Mouse (Mus musculus): Measurements from ENCODE around the gene Dhrs4. TPM values are rescaled to one million over a fixed set of nuclear protein-coding genes. Genes with fewer than 3 reads are reported as not detected.

Dhrs4 gene
- polyA plus RNA-seq, 1 experiment from 2014 or later = 64.7 TPM

GRCm38 (mm10) chr14:55486836-55487235 is 8.3 kb downstream of the Dhrs4 start:
- WGBS = 76% methylated on average over 8 of the region's 8 CpGs
- Histone ChIP-seq H3K9me3 (no peaks in the 10 kb centered on the region), H3K36me3 (peaks cover 43% of the 10 kb centered on the region), H3K4me1 (peaks cover 12% of the 10 kb centered on the region), H3K4me2 (no peak overlapping the region), H3K9ac (no peak overlapping the region), H3K27ac (replicated peaks) (no peak overlapping the region), H3K27me3 (replicated peaks) (no peaks in the 10 kb centered on the region), H3K4me3 (no peak overlapping the region)
- no peak for ATAC-seq (ENCODE audit: extremely low read depth, insufficient number of reproducible peaks, low FRiP score, low TSS enrichment)

GRCm38 (mm10) chr14:55490361-55491201 is 12.0 kb downstream of the Dhrs4 start, which contains the start of gene Carmil3:
Gene Carmil3 (plus strand): TSS chr14:55490651.
- Histone ChIP-seq H3K4me2 (peak within 1 kb of the TSS; percentile 100), H3K36me3 (peaks cover 28% of the 10 kb centered on the region), H3K9me3 (no peaks in the 10 kb centered on the region), H3K27ac (replicated peaks) (peak within 1 kb of the TSS; percentile 48), H3K4me1 (peaks cover 17% of the 10 kb centered on the region), H3K9ac (peak within 1 kb of the TSS; percentile 84), H3K4me3 (peak within 1 kb of the TSS; percentile 82), H3K27me3 (replicated peaks) (0 out of 2 replicates have a peak, but pooled peaks cover 6% of the 10 kb centered on the region)
- ATAC-seq (ENCODE audit: extremely low read depth, insufficient number of reproducible peaks, low FRiP score, low TSS enrichment) = peak; percentile 70
- under 1% methylated on average over 61 of the region's 68 CpGs for WGBS

GRCm38 (mm10) chr14:55491291-55491833 is 12.8 kb downstream of the Dhrs4 start:
- peaks cover 20% of the 10 kb centered on the region for H3K36me3 ChIP-seq
- H3K27ac ChIP-seq (replicated peaks) = peak overlapping the region; percentile 48
- ATAC-seq (ENCODE audit: extremely low read depth, insufficient number of reproducible peaks, low FRiP score, low TSS enrichment) = peak; percentile 74
- WGBS = under 1% methylated on average over 30 of the region's 30 CpGs
- peak overlapping the region; percentile 84 for H3K9ac ChIP-seq
- peak overlapping the region; percentile 100 for H3K4me2 ChIP-seq
- 0 out of 2 replicates have a peak, but pooled peaks cover 6% of the 10 kb centered on the region for H3K27me3 ChIP-seq (replicated peaks)
- peak overlapping the region; percentile 82 for H3K4me3 ChIP-seq
- H3K4me1 ChIP-seq = peaks cover 25% of the 10 kb centered on the region
- no peaks in the 10 kb centered on the region for H3K9me3 ChIP-seq

DNA sequence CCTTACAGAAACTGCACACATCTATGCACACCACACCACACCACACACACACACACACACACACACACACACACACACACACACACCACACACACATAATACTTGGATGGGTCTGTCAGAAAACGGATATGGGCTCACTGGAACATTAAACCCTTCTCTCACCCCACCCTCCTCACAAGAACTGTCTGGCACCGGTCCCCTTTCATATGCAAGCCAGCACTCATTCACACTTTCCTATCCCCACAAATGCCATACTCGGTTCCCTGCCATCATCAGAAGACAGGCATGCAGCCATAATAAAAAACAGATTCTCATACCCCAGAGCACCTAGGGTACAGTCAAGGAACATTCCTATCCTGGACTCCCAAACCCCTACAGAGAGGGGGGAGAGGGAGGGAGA is 13.5 kb downstream of the Dhrs4 start:
- Histone ChIP-seq H3K27me3 (replicated peaks) (0 out of 2 replicates have a peak, but pooled peaks cover 6% of the 10 kb centered on the region), H3K4me3 (no peak overlapping the region), H3K4me2 (peak overlapping the region; percentile 100; the same call in 1 of the 2 replicates), H3K9ac (no peak overlapping the region), H3K4me1 (peaks cover 32% of the 10 kb centered on the region), H3K27ac (replicated peaks) (no peak overlapping the region), H3K9me3 (no peaks in the 10 kb centered on the region), H3K36me3 (peaks cover 14% of the 10 kb centered on the region)
- no peak for ATAC-seq (ENCODE audit: extremely low read depth, insufficient number of reproducible peaks, low FRiP score, low TSS enrichment)
- WGBS = 36% methylated on average over 3 of the region's 3 CpGs

- Histone ChIP-seq H3K9ac (no peak overlapping the region), H3K27ac (replicated peaks) (peak overlapping the region; percentile 56; the same call in 1 of the 2 replicates), H3K4me2 (peak overlapping the region; percentile 44; the same call in 1 of the 2 replicates), H3K9me3 (no peaks in the 10 kb centered on the region), H3K4me1 (peaks cover 29% of the 10 kb centered on the region), H3K27me3 (replicated peaks) (peaks cover 12% of the 10 kb centered on the region), H3K36me3 (no peaks in the 10 kb centered on the region), H3K4me3 (no peak overlapping the region)
- 73% methylated on average over 20 of the region's 20 CpGs for WGBS
- ATAC-seq (ENCODE audit: extremely low read depth, insufficient number of reproducible peaks, low FRiP score, low TSS enrichment) = no peak
Measured at GRCm38 (mm10) chr14:55495509-55496240, 17.1 kb downstream of the Dhrs4 start.

DNA sequence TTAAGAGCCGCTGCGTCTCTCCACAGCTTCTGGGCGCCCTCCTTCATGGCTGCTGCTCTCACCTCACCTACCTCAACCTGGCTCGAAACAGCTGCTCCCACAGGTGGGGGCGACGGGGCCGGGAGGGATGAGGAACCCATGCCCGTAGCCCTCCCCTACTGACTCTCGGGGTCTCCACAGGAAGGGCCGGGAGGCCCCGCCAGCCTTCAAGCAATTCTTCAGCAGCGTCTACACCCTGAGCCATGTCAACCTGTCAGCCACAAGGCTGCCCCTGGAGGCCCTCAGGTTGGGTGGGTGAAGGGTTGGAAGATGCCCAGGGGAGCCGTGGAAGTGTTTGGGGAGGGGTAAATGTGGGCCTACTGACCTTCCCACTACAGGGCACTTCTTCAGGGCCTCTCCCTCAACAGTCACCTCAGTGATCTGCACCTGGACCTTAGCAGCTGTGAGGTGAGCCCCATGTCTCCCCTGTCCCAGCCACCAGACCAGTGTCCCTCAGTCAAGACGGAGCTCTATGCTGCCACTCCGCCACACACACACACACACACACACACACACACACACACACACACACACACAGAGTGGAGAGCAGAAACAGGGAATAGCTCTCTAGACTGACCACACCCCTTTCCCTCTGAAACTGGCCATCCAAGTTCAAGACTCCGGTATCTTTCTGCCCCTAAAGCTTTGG is 18.3 kb downstream of the Dhrs4 start:
- Histone ChIP-seq H3K27me3 (replicated peaks) (peaks cover 12% of the 10 kb centered on the region), H3K4me2 (peak overlapping the region; percentile 44), H3K9me3 (no peaks in the 10 kb centered on the region), H3K27ac (replicated peaks) (peak overlapping the region; percentile 16), H3K36me3 (no peaks in the 10 kb centered on the region), H3K4me3 (no peak overlapping the region), H3K9ac (peak overlapping the region; percentile 41; the same call in 1 of the 2 replicates), H3K4me1 (peaks cover 22% of the 10 kb centered on the region)
- 0 out of 2 replicates have a peak, but pooled peaks have one; percentile 9 for ATAC-seq (ENCODE audit: extremely low read depth, insufficient number of reproducible peaks, low FRiP score, low TSS enrichment)
- 57% methylated on average over 16 of the region's 16 CpGs for WGBS

- Histone ChIP-seq H3K27me3 (replicated peaks) (peaks cover 12% of the 10 kb centered on the region), H3K27ac (replicated peaks) (no peak overlapping the region), H3K4me1 (peaks cover 18% of the 10 kb centered on the region), H3K9ac (0 out of 2 replicates have a peak overlapping the region, but pooled peaks have one; percentile 17), H3K4me2 (no peak overlapping the region), H3K36me3 (no peaks in the 10 kb centered on the region), H3K4me3 (no peak overlapping the region), H3K9me3 (no peaks in the 10 kb centered on the region)
- no peak for ATAC-seq (ENCODE audit: extremely low read depth, insufficient number of reproducible peaks, low FRiP score, low TSS enrichment)
- 25% methylated on average over 6 of the region's 6 CpGs for WGBS
Measured at GRCm38 (mm10) chr14:55497449-55497821, 18.9 kb downstream of the Dhrs4 start.

DNA sequence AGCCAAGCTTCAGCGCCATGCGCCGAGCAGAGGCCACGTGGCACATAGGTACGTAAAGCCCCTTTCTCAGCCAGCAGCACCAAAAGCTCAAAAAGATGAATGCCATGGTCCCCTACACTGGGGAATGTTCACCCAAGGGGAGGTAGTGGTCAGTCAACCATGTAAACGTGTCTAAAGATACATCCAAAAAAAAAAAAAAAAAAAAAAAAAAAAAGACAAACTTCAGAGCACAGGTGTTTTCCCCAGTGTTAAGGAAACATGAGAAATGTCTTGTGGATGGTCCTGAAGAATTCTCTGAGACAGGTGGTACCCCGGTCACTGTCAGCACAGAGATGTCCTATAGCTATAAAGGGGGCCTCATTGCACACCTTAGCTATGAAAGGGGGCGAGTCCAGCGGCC is 27.1 kb downstream of the Dhrs4 start:
- Histone ChIP-seq H3K4me1 (peaks cover 6% of the 10 kb centered on the region), H3K27me3 (replicated peaks) (peaks cover 32% of the 10 kb centered on the region), H3K4me2 (no peak overlapping the region), H3K9ac (no peak overlapping the region), H3K9me3 (no peaks in the 10 kb centered on the region), H3K36me3 (no peaks in the 10 kb centered on the region), H3K27ac (replicated peaks) (no peak overlapping the region), H3K4me3 (no peak overlapping the region)
- 76% methylated on average over 9 of the region's 9 CpGs for WGBS
- ATAC-seq (ENCODE audit: extremely low read depth, insufficient number of reproducible peaks, low FRiP score, low TSS enrichment) = no peak

GRCm38 (mm10) chr14:55507801-55508200 is 29.2 kb downstream of the Dhrs4 start:
- ATAC-seq (ENCODE audit: extremely low read depth, insufficient number of reproducible peaks, low FRiP score, low TSS enrichment) = no peak
- H3K36me3 ChIP-seq = no peaks in the 10 kb centered on the region
- H3K27ac ChIP-seq (replicated peaks) = no peak overlapping the region
- peaks cover 13% of the 10 kb centered on the region for H3K4me1 ChIP-seq
- no peak overlapping the region for H3K4me2 ChIP-seq
- no peaks in the 10 kb centered on the region for H3K9me3 ChIP-seq
- no peak overlapping the region for H3K4me3 ChIP-seq
- H3K27me3 ChIP-seq (replicated peaks) = peaks cover 48% of the 10 kb centered on the region
- H3K9ac ChIP-seq = no peak overlapping the region
- 37% methylated on average over 7 of the region's 7 CpGs for WGBS

DNA sequence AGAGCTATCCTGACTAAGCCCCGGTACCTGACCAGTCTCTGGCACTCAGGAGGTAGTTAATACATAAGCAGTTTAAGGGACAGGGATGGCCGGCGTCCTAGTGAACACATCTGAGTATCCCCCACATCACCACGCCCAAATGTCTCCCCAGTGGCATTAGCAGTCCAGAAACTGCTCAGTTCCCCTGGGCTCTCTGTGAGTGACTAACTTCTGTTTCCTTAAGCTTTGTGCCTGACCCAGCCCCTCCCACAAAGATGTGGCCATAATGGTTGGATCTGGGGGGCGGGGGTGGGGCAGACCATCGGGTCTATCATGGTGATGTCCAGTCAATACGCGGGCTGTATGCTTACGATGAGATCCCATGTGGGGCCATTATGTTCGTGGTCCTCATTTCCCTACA is 31.0 kb downstream of the Dhrs4 start:
- 80% methylated on average over 10 of the region's 10 CpGs for WGBS
- Histone ChIP-seq H3K4me3 (no peak overlapping the region), H3K9me3 (no peaks in the 10 kb centered on the region), H3K27me3 (replicated peaks) (peaks cover 61% of the 10 kb centered on the region), H3K36me3 (no peaks in the 10 kb centered on the region), H3K9ac (no peak overlapping the region), H3K4me1 (peaks cover 13% of the 10 kb centered on the region), H3K27ac (replicated peaks) (no peak overlapping the region), H3K4me2 (no peak overlapping the region)
- ATAC-seq (ENCODE audit: extremely low read depth, insufficient number of reproducible peaks, low FRiP score, low TSS enrichment) = no peak

Data from heart, embryonic 13.5 days (tissue).